In the genomic region with DNA sequence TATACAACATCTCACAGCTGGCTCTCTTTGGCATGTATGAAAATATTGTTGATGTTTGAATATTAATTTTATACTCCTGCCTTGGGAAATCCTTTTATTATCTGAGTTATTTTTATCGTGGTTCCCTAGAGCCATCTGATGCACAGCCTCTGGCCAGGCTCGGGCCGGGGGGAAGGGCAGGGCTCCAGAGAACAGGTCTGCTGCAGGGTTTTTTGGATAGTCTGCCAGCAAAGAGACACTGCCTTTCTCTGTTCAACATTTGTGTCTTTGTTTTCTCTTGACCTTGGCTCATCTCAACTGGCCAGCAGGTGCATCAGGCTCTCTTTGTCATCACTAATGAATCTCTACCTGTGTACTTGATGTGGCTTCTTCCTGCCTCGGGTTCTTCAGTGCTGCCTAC, we compare ENCODE assay signal across 27 mouse cellular contexts. TPM values are rescaled to one million over a fixed set of nuclear protein-coding genes. Genes with fewer than 3 reads are reported as not detected.
A peak's percentile ranks its signal among the peaks of the same experiment; 100 is the strongest.
DNase-seq lines count a peak whose midpoint lies in the region; ATAC-seq lines count a peak whose summit lies in the region.
"Had no signal": no experiment of that assay in that cellular context is flagged by ENCODE, and none has a peak within 500 bp of the region (broad histone marks: within the 10 kb centered on the region; RNA-seq: fewer than 3 reads in every experiment).

No protein-coding gene starts in this region.

- peak; percentile 6 for DNase-seq in forebrain, embryonic 11.5 days (ENCODE audit: low spot score)
- peak; percentile 19 for DNase-seq in heart, adult 8-10 months (ENCODE audit: low spot score)
- peak; percentile 78 for DNase-seq in cerebellum, adult 9-10 months
- peak; percentile 58 to 69 for DNase-seq in cerebellum, postnatal 36 days
- DNase-seq in midbrain, embryonic 14.5 days, result no peak
- DNase-seq in hindbrain, embryonic 14.5 days (ENCODE audit: low spot score), result no peak
- DNase-seq: adrenal gland, adult 8-10 months; gastrocnemius, postnatal 25 days; kidney, adult 8-10 months; layer of hippocampus, postnatal 36 days; left cerebral cortex, postnatal 4 days; liver, postnatal 0 days; right cerebral cortex, adult 18-20 months; right cerebral cortex, postnatal 4 days; thymus, adult 2 months; thymus, postnatal 36 days had no signal

- H3K27me3 ChIP-seq in forebrain, embryonic 11.5 days (ENCODE audit: control insufficient read depth, insufficient read depth, low read length), result no peaks in the 10 kb centered on the region
- no peaks in the 10 kb centered on the region for H3K27me3 ChIP-seq in forebrain, embryonic 16.5 days (replicated peaks; ENCODE audit: control insufficient read depth, insufficient read depth, low read length)
- no peaks in the 10 kb centered on the region for H3K27me3 ChIP-seq in heart, embryonic 12.5 days (replicated peaks)
- no peaks in the 10 kb centered on the region for H3K27me3 ChIP-seq in midbrain, embryonic 14.5 days (ENCODE audit: control insufficient read depth, insufficient read depth, low read length)
- H3K27me3 ChIP-seq in hindbrain, embryonic 14.5 days (ENCODE audit: control insufficient read depth, insufficient read depth, low read length), result no peaks in the 10 kb centered on the region
- H3K27me3 ChIP-seq: forebrain, embryonic 12.5 days; intestine, embryonic 15.5 days; midbrain, embryonic 15.5 days had no signal

- no peaks in the 10 kb centered on the region for H3K36me3 ChIP-seq in forebrain, embryonic 11.5 days (ENCODE audit: control insufficient read depth, insufficient read depth, low read length)
- no peaks in the 10 kb centered on the region for H3K36me3 ChIP-seq in forebrain, embryonic 16.5 days (ENCODE audit: control insufficient read depth, insufficient read depth)
- H3K36me3 ChIP-seq in heart, embryonic 12.5 days, result no peaks in the 10 kb centered on the region
- no peaks in the 10 kb centered on the region for H3K36me3 ChIP-seq in midbrain, embryonic 14.5 days (ENCODE audit: control insufficient read depth, insufficient read depth, low read length)
- no peaks in the 10 kb centered on the region for H3K36me3 ChIP-seq in hindbrain, embryonic 14.5 days (replicated peaks; ENCODE audit: control insufficient read depth, insufficient read depth)
- H3K36me3 ChIP-seq: forebrain, embryonic 12.5 days; G1E; intestine, embryonic 15.5 days; liver, embryonic 12.5 days; midbrain, embryonic 15.5 days had no signal

- H3K4me1 ChIP-seq in forebrain, embryonic 11.5 days (replicated peaks; ENCODE audit: control insufficient read depth, insufficient read depth, low read length), result no peaks in the 10 kb centered on the region
- peaks cover 9% of the 10 kb centered on the region; the same call in 1 of the 2 replicates for H3K4me1 ChIP-seq in forebrain, embryonic 16.5 days (replicated peaks; ENCODE audit: control insufficient read depth, insufficient read depth, low read length)
- peaks cover 25% of the 10 kb centered on the region; the same call in 1 of the 2 replicates for H3K4me1 ChIP-seq in heart, embryonic 12.5 days (replicated peaks)
- no peaks in the 10 kb centered on the region for H3K4me1 ChIP-seq in midbrain, embryonic 14.5 days (ENCODE audit: control insufficient read depth, insufficient read depth, low read length)
- H3K4me1 ChIP-seq in hindbrain, embryonic 14.5 days (replicated peaks; ENCODE audit: control insufficient read depth, insufficient read depth, low read length), result no peaks in the 10 kb centered on the region
- H3K4me1 ChIP-seq: intestine, embryonic 15.5 days; liver, embryonic 12.5 days had no signal

- H3K27ac ChIP-seq in forebrain, embryonic 11.5 days (ENCODE audit: low read depth, low read length), result no peak overlapping the region
- no peak overlapping the region for H3K27ac ChIP-seq in forebrain, embryonic 16.5 days (ENCODE audit: low read length)
- H3K27ac ChIP-seq in heart, embryonic 12.5 days (ENCODE audit: poor library complexity, severe bottlenecking), result no peak overlapping the region
- no peak overlapping the region for H3K27ac ChIP-seq in midbrain, embryonic 14.5 days (replicated peaks; ENCODE audit: low read depth, low read length)
- no peak overlapping the region for H3K27ac ChIP-seq in hindbrain, embryonic 14.5 days
- H3K27ac ChIP-seq: forebrain, embryonic 12.5 days; hindbrain, postnatal 0 days; intestine, embryonic 15.5 days; kidney, postnatal 0 days; liver, embryonic 12.5 days; macrophage; midbrain, embryonic 15.5 days had no signal

- no peak overlapping the region for H3K4me2 ChIP-seq in forebrain, embryonic 11.5 days (ENCODE audit: low read depth, low read length, severe bottlenecking)
- no peak overlapping the region for H3K4me2 ChIP-seq in forebrain, embryonic 16.5 days (ENCODE audit: low read length)
- H3K4me2 ChIP-seq in heart, embryonic 12.5 days, result no peak overlapping the region
- no peak overlapping the region for H3K4me2 ChIP-seq in midbrain, embryonic 14.5 days (ENCODE audit: low read length)
- no peak overlapping the region for H3K4me2 ChIP-seq in hindbrain, embryonic 14.5 days (replicated peaks)
- H3K4me2 ChIP-seq: forebrain, embryonic 12.5 days; intestine, embryonic 15.5 days; liver, embryonic 12.5 days; midbrain, embryonic 15.5 days had no signal

- no peak for ATAC-seq in forebrain, embryonic 11.5 days (replicated peaks; ENCODE audit: low FRiP score)
- no peak for ATAC-seq in forebrain, embryonic 16.5 days
- no peak for ATAC-seq in heart, embryonic 12.5 days (ENCODE audit: insufficient number of reproducible peaks, low FRiP score)
- no peak for ATAC-seq in midbrain, embryonic 14.5 days (ENCODE audit: low FRiP score, low TSS enrichment)
- ATAC-seq in hindbrain, embryonic 14.5 days (ENCODE audit: low FRiP score), result no peak
- ATAC-seq: hindbrain, postnatal 0 days; intestine, embryonic 15.5 days; liver, embryonic 12.5 days; liver, postnatal 0 days; midbrain, embryonic 15.5 days had no signal

- H3K4me3 ChIP-seq in forebrain, embryonic 11.5 days (ENCODE audit: low read depth, low read length), result no peak overlapping the region
- no peak overlapping the region for H3K4me3 ChIP-seq in forebrain, embryonic 16.5 days (replicated peaks; ENCODE audit: low read length)
- no peak overlapping the region for H3K4me3 ChIP-seq in heart, embryonic 12.5 days
- H3K4me3 ChIP-seq in midbrain, embryonic 14.5 days (replicated peaks; ENCODE audit: low read depth, low read length), result no peak overlapping the region
- no peak overlapping the region for H3K4me3 ChIP-seq in hindbrain, embryonic 14.5 days (replicated peaks; ENCODE audit: low read length)
- H3K4me3 ChIP-seq: erythroblast, embryonic 14.5 days; forebrain, embryonic 12.5 days; intestine, embryonic 15.5 days; liver, embryonic 12.5 days; midbrain, embryonic 15.5 days had no signal

- 86% methylated on average over 4 of the region's 4 CpGs for WGBS in forebrain, embryonic 11.5 days
- WGBS in forebrain, embryonic 16.5 days, result 86% methylated on average over 4 of the region's 4 CpGs
- WGBS in heart, embryonic 12.5 days, result 64% methylated on average over 4 of the region's 4 CpGs
- WGBS in midbrain, embryonic 14.5 days, result 89% methylated on average over 4 of the region's 4 CpGs
- WGBS in hindbrain, embryonic 14.5 days, result 80% methylated on average over 4 of the region's 4 CpGs

- H3K9me3 ChIP-seq in forebrain, embryonic 11.5 days (ENCODE audit: control insufficient read depth, low read length), result no peaks in the 10 kb centered on the region
- H3K9me3 ChIP-seq in forebrain, embryonic 16.5 days (ENCODE audit: control insufficient read depth, low read length), result no peaks in the 10 kb centered on the region
- H3K9me3 ChIP-seq in heart, embryonic 12.5 days (replicated peaks), result no peaks in the 10 kb centered on the region
- H3K9me3 ChIP-seq in midbrain, embryonic 14.5 days (ENCODE audit: control insufficient read depth, low read length), result no peaks in the 10 kb centered on the region
- H3K9me3 ChIP-seq in hindbrain, embryonic 14.5 days (ENCODE audit: control insufficient read depth, low read length), result no peaks in the 10 kb centered on the region
- H3K9me3 ChIP-seq: forebrain, embryonic 12.5 days; G1E; intestine, embryonic 15.5 days; liver, embryonic 12.5 days; midbrain, embryonic 15.5 days had no signal

- H3K9ac ChIP-seq in forebrain, embryonic 11.5 days (ENCODE audit: low read length), result no peak overlapping the region
- no peak overlapping the region for H3K9ac ChIP-seq in forebrain, embryonic 16.5 days (replicated peaks; ENCODE audit: low read depth, low read length)
- H3K9ac ChIP-seq in heart, embryonic 12.5 days, result no peak overlapping the region
- H3K9ac ChIP-seq in midbrain, embryonic 14.5 days (replicated peaks; ENCODE audit: low read length), result no peak overlapping the region
- H3K9ac ChIP-seq in hindbrain, embryonic 14.5 days, result no peak overlapping the region
- H3K9ac ChIP-seq: forebrain, embryonic 12.5 days; intestine, embryonic 15.5 days; liver, embryonic 12.5 days; liver, postnatal 0 days; midbrain, embryonic 15.5 days had no signal

RNA-seq across cellular contexts. Expression of a gene that starts 32.3 kb away (rescaled TPM):
- 6.2 TPM in 2 replicates for polyA plus RNA-seq in forebrain, embryonic 11.5 days (2014; fragmentation: Nextera tagmentation; extraction: Ambion mirVana)
- polyA plus RNA-seq in forebrain, embryonic 16.5 days (2015; fragmentation: Nextera tagmentation; extraction: Ambion mirVana), result 15.8 and 17.8 TPM in 2 replicates
- total RNA-seq in heart, adult 8-10 months (2022), result 10 to 100 TPM; 12.4 to 17.7 (median 16.4) TPM
- polyA plus RNA-seq in heart, embryonic 12.5 days (2016; fragmentation: Nextera tagmentation; extraction: Ambion mirVana), result 13.3 and 14.2 TPM in 2 replicates
- 12.1 and 14.4 TPM in 2 replicates for polyA plus RNA-seq in midbrain, embryonic 14.5 days (2014; fragmentation: Nextera tagmentation; extraction: Ambion mirVana)
- 20.6 and 20.7 TPM in 2 replicates for polyA plus RNA-seq in hindbrain, embryonic 14.5 days (2014; fragmentation: Nextera tagmentation; extraction: Ambion mirVana)
- polyA plus RNA-seq: erythroblast, embryonic 14.5 days; G1E had no signal

Comparison
In these comparisons a context has a peak if more than half of its experiments do, and no peak if none do; other contexts are left out.
1. DNase-seq: peak in forebrain, embryonic 11.5 days (single experiment), heart, adult 8-10 months (single experiment), cerebellum, adult 9-10 months (single experiment) and cerebellum, postnatal 36 days (2 of 2); none in midbrain, embryonic 14.5 days (single experiment) and hindbrain, embryonic 14.5 days (single experiment).